Mouse (Mus musculus) cerebellum, adult 9-11 months (tissue): ENCODE measurements around the gene Soga1.

Experiments
- DNase-seq: peaks from one replicate; pipeline ENCODE4 v3.0.0; 2022

Gene Soga1

GRCm38 (mm10) chr2:156980059-156980458, 99.0 kb downstream of the Soga1 start:
- no peak for DNase-seq

- DNase-seq, result no peak
These were observed 102.3 kb downstream of the Soga1 start for GRCm38 (mm10) chr2:156976711-156977110.

- no peak for DNase-seq
These were observed 104.1 kb downstream of the Soga1 start for GRCm38 (mm10) chr2:156974967-156975366.

- peak; percentile 86 for DNase-seq
These were observed 105.5 kb downstream of the Soga1 start for GRCm38 (mm10) chr2:156973316-156974100.

DNA sequence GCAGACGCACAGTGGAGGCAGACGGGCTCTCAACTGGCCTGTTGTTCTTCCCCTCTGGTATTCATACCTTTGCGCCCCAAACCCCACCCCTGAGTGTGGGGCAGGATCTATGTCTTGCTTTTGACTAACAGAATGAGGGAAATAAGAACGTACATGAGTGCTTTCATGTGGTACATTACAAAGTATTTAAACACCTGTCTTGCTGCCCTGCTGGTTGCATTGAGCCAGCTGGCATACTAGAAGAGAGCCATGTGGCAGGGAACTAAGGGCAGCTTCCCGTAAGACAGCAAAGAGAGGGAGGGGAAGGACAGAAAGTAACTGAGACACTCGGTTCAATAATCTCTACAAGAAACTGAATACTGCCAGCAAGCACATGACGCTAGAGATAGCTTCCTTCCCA, 108.8 kb downstream of the Soga1 start:
- no peak for DNase-seq

- DNase-seq, result no peak
These were observed 110.6 kb downstream of the Soga1 start for GRCm38 (mm10) chr2:156968501-156968900.

DNA sequence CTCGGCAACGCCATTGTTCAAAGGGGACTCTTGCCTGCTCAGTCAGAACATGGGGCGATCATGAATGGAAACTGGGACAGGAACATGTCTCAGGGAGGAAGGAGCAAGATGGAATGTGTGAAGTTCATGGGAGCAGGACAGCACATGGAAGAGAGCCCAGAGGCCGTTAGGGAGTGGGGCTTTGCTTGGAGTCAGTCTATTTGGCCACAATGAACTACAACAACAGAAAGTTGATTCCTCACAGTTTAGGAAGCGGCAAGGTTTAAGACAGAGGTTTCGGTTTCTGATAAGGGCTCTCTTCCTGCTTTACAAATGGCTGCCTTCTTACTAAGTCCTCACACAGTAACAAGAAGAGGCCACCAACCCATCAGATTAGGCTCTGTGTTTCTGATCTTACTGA, 111.7 kb downstream of the Soga1 start:
- DNase-seq, result no peak
